Mouse (Mus musculus) bone marrow macrophage, adult 2 months (primary cell): ENCODE data around the gene Opn4.

ENCODE experiments used
- CTCF ChIP-seq: IDR thresholded peaks from 2 replicates; pipeline ENCODE4 v1.5.1; 2012; ENCODE audit warnings: low read depth, mild to moderate bottlenecking, low read length, moderate library complexity
- POLR2A ChIP-seq: IDR thresholded peaks from 2 replicates; pipeline ENCODE4 v1.6.1; 2012; ENCODE audit warnings: mild to moderate bottlenecking, low read depth, low read length, borderline replicate concordance

GRCm38 (mm10) chr14:34576858-34577257 lies 23.1 kb downstream of the Opn4 start:
- no peak for TF ChIP-seq POLR2A
- TF ChIP-seq CTCF = no peak
